Mouse (Mus musculus) small intestine, adult 2 months (tissue): Measurements from ENCODE around the gene Rab37. TPM values are rescaled to one million over a fixed set of nuclear protein-coding genes. Genes with fewer than 3 reads are reported as not detected.
A peak's percentile ranks its signal among the peaks of the same experiment; 100 is the strongest.

Experiments
- H3K27ac ChIP-seq: fragments of 200-500 bp; 2 replicates; pipeline ENCODE4 v1.5.1; 2012; ENCODE audit warnings: low read depth, low read length, control low read depth, inconsistent platforms; ENCODE audit not compliant: insufficient read depth
- H3K27me3 ChIP-seq: fragments of 200-500 bp; 2 replicates; pipeline ENCODE4 v1.6.1; 2012; ENCODE audit warnings: mild to moderate bottlenecking, moderate library complexity, low read length, inconsistent platforms; ENCODE audit not compliant: control insufficient read depth, insufficient read depth
- H3K36me3 ChIP-seq: fragments of 200-500 bp; 2 replicates; pipeline ENCODE4 v1.6.1; 2012; ENCODE audit warnings: mild to moderate bottlenecking, low read length, control low read depth, inconsistent platforms; ENCODE audit not compliant: control insufficient read depth, insufficient read depth
- H3K4me1 ChIP-seq: fragments of 200-500 bp; 2 replicates; pipeline ENCODE4 v1.6.1; 2012; ENCODE audit warnings: low read length, inconsistent platforms, mixed read lengths; ENCODE audit not compliant: control insufficient read depth, insufficient read depth, insufficient read length
- H3K4me3 ChIP-seq: fragments of 200-500 bp; 2 replicates; pipeline ENCODE4 v1.5.1; 2012; ENCODE audit warnings: low read depth, mild to moderate bottlenecking, control low read depth, inconsistent platforms, low read length, moderate library complexity
- CTCF ChIP-seq: fragments of 200-500 bp; IDR thresholded peaks from 2 replicates; pipeline ENCODE4 v1.5.1; 2012; ENCODE audit warnings: low read depth, mild to moderate bottlenecking, control low read depth, inconsistent platforms, low read length, moderate library complexity, mixed read lengths; ENCODE audit not compliant: insufficient replicate concordance, insufficient read length; ENCODE audit errors: extremely low read depth
- POLR2A ChIP-seq: fragments of 200-500 bp; IDR thresholded peaks from 2 replicates; pipeline ENCODE4 v1.6.1; 2012; ENCODE audit warnings: low read depth, mild to moderate bottlenecking, control low read depth, inconsistent platforms, low read length, moderate library complexity
- WGBS: fragments of 180-500 bp; shearing (Covaris S2); methylation state at CpG from one replicate; pipeline ENCODE4 v1.1.7; 2018; 5-methylcytosine and 5-hydroxymethylcytosine counted together
- polyA plus RNA-seq: library from polyadenylated mRNA; depleted of rRNA; stranded (reverse); fragments of >200 nt; gene quantifications from 2 replicates; pipeline ENCODE4 v1.2.3, GENCODE M21; 2012

Gene Rab37
- polyA plus RNA-seq, 1 experiment: 2.2 TPM

DNA sequence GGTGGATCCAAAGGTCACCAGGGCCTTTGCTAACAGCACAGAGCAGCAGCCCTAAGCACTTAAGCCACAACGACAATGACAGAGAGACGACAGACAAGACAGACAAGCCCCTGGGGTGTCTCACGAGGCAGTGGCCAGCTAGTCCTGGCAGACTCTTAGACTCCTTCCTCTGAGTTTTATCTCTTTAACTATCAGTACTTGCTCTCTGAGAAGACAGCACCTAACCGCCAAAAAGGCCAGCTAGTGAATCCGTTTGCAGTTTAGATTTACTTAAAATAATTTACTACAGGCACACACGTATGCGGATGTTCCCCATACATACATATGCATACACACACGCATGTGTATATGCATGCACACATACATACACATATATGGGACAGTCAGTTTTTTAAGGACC lies 106.3 kb downstream of the Rab37 start:
- 90% methylated on average over 8 of the region's 8 CpGs for WGBS
- Histone ChIP-seq H3K36me3 (peaks cover 20% of the 10 kb centered on the region), H3K4me3 (no peak overlapping the region), H3K27ac (no peak overlapping the region), H3K4me1 (no peaks in the 10 kb centered on the region), H3K27me3 (no peaks in the 10 kb centered on the region)
- TF ChIP-seq POLR2A (no peak), CTCF (no peak)

DNA sequence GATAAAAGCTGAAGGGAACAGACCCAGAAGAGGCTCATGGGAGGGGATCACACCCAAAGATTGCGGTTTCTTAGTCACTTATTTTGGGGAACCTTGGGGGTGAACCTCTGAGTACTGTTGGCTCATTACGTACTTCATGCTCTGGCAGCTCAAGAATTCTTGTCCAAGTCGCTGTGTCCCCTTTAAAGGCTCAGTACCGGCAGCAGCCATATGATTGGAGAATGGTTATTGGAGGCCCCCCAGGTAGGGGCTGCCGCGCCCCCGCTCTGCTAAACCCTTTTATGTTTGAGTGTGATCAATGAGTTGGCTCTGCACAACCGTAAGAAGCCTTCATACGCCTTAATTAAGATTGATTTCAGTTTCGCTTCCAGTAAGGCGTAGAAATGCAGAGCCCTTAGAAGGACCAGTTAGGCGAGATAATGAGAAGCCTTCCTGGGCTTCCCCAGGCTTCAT lies 107.7 kb downstream of the Rab37 start:
- no peaks in the 10 kb centered on the region for H3K4me1 ChIP-seq
- TF ChIP-seq CTCF (no peak), POLR2A (no peak)
- H3K27ac ChIP-seq: no peak overlapping the region
- peak overlapping the region; percentile 12; the same call in 1 of the 2 replicates for H3K4me3 ChIP-seq
- H3K36me3 ChIP-seq: peaks cover 22% of the 10 kb centered on the region
- no peaks in the 10 kb centered on the region for H3K27me3 ChIP-seq
- 31% methylated on average over 12 of the region's 12 CpGs for WGBS

DNA sequence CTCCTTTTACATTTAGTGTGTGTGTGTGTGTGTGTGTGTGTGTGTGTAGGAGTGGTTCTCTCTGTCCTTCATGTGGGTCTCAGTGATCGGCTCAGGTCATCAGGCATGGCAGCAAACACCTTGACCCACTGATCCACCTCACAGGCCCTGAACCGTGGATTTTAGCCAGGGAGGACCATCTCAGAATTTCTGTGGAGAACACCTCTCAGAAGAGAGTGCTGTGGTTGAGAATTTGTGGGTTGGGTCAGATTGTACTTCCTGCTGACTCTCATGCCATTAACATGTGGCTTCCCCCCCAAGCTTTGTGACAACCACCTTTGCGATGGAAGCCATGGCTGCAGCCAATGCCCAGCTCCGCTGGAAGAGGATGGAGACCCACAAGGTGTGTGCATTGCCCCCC lies 109.3 kb downstream of the Rab37 start:
- Histone ChIP-seq H3K27ac (no peak overlapping the region), H3K4me3 (no peak overlapping the region), H3K36me3 (peaks cover 31% of the 10 kb centered on the region), H3K27me3 (no peaks in the 10 kb centered on the region), H3K4me1 (no peaks in the 10 kb centered on the region)
- no peak for TF ChIP-seq POLR2A
- TF ChIP-seq CTCF: no peak
- WGBS: 90% methylated on average over 4 of the region's 4 CpGs

DNA sequence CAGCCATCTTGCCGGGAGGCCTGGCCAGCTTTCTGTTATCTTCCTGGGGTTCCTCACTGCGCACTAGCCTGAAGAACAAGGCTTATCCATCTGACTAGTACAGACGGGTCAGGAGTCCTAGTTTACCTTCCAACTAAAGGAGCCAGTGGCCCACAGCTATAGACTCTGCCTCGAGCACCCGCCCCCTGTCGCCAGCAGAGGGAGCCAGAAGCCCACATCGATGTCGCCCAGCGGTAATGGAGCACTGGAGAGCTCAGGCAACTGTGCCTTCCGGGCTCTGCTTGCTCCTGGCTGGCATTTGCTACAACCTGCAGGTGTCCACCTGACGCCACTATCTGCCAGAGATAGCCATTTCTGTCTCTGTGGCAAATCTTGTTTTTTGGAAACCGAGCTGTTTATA lies 111.1 kb downstream of the Rab37 start:
- Histone ChIP-seq H3K4me1 (no peaks in the 10 kb centered on the region), H3K36me3 (peaks cover 47% of the 10 kb centered on the region), H3K27ac (no peak overlapping the region), H3K4me3 (no peak overlapping the region), H3K27me3 (no peaks in the 10 kb centered on the region)
- 15% methylated on average over 12 of the region's 12 CpGs for WGBS
- TF ChIP-seq CTCF: peak; percentile 90
- TF ChIP-seq POLR2A: no peak

DNA sequence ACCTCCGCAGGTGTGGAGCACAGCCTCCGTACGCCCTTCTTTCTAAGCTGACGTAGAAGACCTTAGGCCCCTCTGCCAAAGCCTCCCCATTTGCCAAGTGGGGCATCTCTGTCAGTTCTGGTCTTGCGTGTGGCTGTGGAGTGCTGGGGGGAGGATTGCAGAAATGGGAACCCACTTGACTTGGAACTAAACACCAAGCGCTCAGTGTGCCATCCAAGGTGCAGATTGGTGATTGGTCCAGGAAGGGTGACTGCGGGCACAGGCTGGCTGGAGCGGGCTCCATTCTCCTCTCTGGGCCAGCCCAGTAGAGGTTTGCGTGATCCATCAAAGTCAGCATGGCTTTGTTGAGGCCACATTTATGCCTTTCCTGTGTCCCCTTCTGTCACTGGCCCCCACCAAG lies 111.5 kb downstream of the Rab37 start:
- 98% methylated on average over 9 of the region's 9 CpGs for WGBS
- no peaks in the 10 kb centered on the region for H3K27me3 ChIP-seq
- H3K27ac ChIP-seq: no peak overlapping the region
- TF ChIP-seq POLR2A (no peak), CTCF (no peak)
- no peak overlapping the region for H3K4me3 ChIP-seq
- H3K36me3 ChIP-seq: peaks cover 44% of the 10 kb centered on the region
- no peaks in the 10 kb centered on the region for H3K4me1 ChIP-seq

DNA sequence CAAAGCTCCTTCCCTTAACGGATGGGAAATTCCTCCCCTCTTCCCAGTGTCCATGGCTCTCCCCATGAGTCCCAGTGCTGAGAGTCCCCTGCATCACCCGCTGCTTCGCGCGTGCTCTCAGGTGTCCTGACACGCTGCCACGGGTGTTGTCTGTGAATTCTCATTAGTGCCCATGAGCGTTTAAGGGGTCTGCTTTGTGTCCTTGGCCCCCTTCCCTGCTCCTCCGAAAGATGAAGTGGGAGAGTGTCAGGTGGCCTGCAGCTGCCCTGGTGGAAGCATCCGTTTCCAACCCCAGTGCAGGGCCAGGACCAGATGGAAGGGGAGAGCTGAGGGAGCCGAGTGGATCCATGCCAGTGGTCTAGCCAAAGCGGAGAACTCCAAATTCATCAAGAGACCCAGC lies 116.9 kb downstream of the Rab37 start:
- WGBS: 96% methylated on average over 12 of the region's 12 CpGs
- H3K4me1 ChIP-seq: no peaks in the 10 kb centered on the region
- no peak overlapping the region for H3K27ac ChIP-seq
- H3K4me3 ChIP-seq: no peak overlapping the region
- no peak for TF ChIP-seq POLR2A
- TF ChIP-seq CTCF: no peak
- H3K27me3 ChIP-seq: no peaks in the 10 kb centered on the region
- peaks cover 42% of the 10 kb centered on the region for H3K36me3 ChIP-seq

DNA sequence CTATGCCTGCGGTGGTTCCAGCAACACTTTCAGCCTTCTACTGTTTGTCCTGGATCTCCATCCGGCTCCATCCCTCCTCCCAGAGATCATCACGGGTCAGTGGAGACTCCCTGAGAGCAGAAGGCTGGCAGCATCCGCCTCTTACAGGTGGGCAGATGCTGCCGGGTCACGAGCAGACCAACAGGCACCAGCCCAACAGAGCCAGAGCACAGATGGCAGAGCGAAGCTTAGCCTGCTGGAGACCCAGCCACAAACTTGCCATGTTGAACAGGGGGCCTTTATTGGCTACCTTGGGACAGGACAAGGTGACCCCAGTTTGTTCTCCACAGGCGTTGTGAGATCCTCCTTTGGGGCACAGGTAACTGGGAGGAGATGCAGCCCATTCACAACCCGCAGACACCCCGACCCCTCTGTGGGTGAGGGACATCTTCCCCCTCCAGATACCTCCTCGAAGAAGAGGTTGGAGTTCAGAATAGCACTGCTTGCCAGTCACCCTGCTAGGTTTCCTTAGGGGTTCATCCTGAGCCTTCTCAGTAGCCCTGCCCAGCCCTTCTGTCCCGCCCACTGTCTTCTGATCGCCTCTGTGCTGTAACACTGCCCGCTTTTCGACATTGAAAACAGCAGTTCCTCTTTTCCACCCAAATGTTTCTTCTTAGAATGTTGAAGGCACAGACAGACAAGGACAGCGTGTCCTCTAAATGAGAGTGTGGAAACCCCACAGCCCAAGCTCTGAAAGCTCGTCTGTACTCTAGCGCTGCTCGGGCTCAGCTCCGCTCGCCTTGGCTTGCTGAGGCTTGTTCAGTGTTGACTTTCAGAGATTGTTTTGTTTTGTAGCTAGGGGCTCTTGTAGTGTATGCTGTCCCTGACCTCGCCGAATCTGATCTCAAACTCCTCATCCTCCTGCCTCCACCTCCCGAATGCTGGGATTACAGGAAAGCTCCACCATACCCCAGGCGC lies 117.8 kb downstream of the Rab37 start:
- Histone ChIP-seq H3K36me3 (peaks cover 42% of the 10 kb centered on the region), H3K27me3 (no peaks in the 10 kb centered on the region), H3K4me1 (no peaks in the 10 kb centered on the region), H3K27ac (no peak overlapping the region), H3K4me3 (no peak overlapping the region)
- WGBS: 85% methylated on average over 25 of the region's 25 CpGs
- no peak for TF ChIP-seq CTCF
- TF ChIP-seq POLR2A: no peak
